ENCODE assay signal across 8 mouse cellular contexts in the genomic region with DNA sequence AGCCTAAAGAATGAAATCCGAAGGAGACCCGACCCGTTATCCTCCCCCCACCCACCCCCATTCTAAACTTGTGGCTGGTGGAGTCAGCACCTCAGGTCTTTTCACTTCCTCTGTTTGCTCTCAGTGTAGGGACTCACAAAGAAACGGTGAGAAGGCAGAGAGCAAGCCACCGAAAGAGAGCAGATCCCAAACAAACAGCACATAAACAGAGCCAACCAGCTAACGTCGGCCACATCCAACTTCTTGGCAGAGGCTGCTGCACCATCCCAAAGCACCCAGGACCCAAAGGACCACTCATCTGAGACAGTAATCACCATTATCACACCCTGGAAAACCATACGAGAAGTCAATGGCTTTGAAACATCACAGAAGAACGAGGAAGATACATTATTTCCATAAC. TPM values are rescaled to one million over a fixed set of nuclear protein-coding genes. Genes with fewer than 3 reads are reported as not detected.
DNase-seq lines count a peak whose midpoint lies in the region; ATAC-seq and TF ChIP-seq lines count a peak whose summit lies in the region.

No protein-coding gene starts in this region.

- TF ChIP-seq POLR2A in MEL (IDR thresholded peaks at IDR 0.05; ENCODE audit: control insufficient read depth in 1 of 2, insufficient read depth in 1 of 2, low read depth in 1 of 2, low read length in 2 of 2, poor library complexity in 1 of 2), result no peak

- H3K27ac ChIP-seq in heart, embryonic 16.5 days (ENCODE audit: low read length), result no peak overlapping the region
- H3K27ac ChIP-seq in MEL (ENCODE audit: control insufficient read depth, low read depth, low read length), result peak overlapping the region; percentile 73
- peak overlapping the region; percentile 99 for H3K27ac ChIP-seq in hindbrain, embryonic 13.5 days
- H3K27ac ChIP-seq in midbrain, embryonic 15.5 days, result peak overlapping the region; percentile 100; the same call in 1 of the 2 replicates

- H3K4me3 ChIP-seq in heart, embryonic 16.5 days (ENCODE audit: low read length), result peak overlapping the region; percentile 85
- peak overlapping the region; percentile 86 to 89 for H3K4me3 ChIP-seq in MEL (ENCODE audit: control insufficient read depth in 1 of 2, insufficient read depth in 1 of 2, low read depth in 2 of 2, low read length in 2 of 2)
- H3K4me3 ChIP-seq in hindbrain, embryonic 13.5 days, result peak overlapping the region; percentile 78
- H3K4me3 ChIP-seq in midbrain, embryonic 15.5 days, result peak overlapping the region; percentile 89

- DNase-seq in heart, postnatal 36 days, result no peak
- peak; percentile 62 for DNase-seq in MEL (ENCODE audit: low read depth, low spot score)
- no peak for DNase-seq in cerebellum, postnatal 36 days
- DNase-seq in cerebellum, postnatal 4 days (ENCODE audit: low spot score in 2 of 2), result no peak

- ATAC-seq in heart, embryonic 16.5 days (replicated peaks; ENCODE audit: extremely low read depth, insufficient read depth, low FRiP score), result no peak
- no peak for ATAC-seq in hindbrain, embryonic 13.5 days (ENCODE audit: low FRiP score)
- ATAC-seq in midbrain, embryonic 15.5 days (replicated peaks), result no peak
- no peak for ATAC-seq in inflammation-experienced regulatory T-cells, adult 6 months

- 29% methylated on average over 9 of the region's 9 CpGs for WGBS in heart, embryonic 16.5 days
- 31% methylated on average over 9 of the region's 9 CpGs for WGBS in hindbrain, embryonic 13.5 days
- 36% methylated on average over 9 of the region's 9 CpGs for WGBS in midbrain, embryonic 15.5 days

- TF ChIP-seq EP300 in MEL (IDR thresholded peaks at IDR 0.05; ENCODE audit: low read depth in 1 of 2, low read length in 2 of 2), result no peak

- 0 out of 2 replicates have a peak, but pooled peaks cover 2% of the 10 kb centered on the region for H3K9me3 ChIP-seq in heart, embryonic 16.5 days (replicated peaks; ENCODE audit: control insufficient read depth, low read length)
- H3K9me3 ChIP-seq in MEL (replicated peaks; ENCODE audit: insufficient read depth, low read length), result no peaks in the 10 kb centered on the region
- no peaks in the 10 kb centered on the region for H3K9me3 ChIP-seq in hindbrain, embryonic 13.5 days
- H3K9me3 ChIP-seq in midbrain, embryonic 15.5 days, result no peaks in the 10 kb centered on the region

- peaks cover 39% of the 10 kb centered on the region for H3K79me2 ChIP-seq in MEL (ENCODE audit: control insufficient read depth, insufficient read depth, low read length, poor library complexity)

- H3K9ac ChIP-seq in heart, embryonic 16.5 days (ENCODE audit: low read length), result peak overlapping the region; percentile 89
- H3K9ac ChIP-seq in MEL (ENCODE audit: control insufficient read depth, low read depth, low read length, poor library complexity, severe bottlenecking), result peak overlapping the region; percentile 97
- H3K9ac ChIP-seq in hindbrain, embryonic 13.5 days, result peak overlapping the region; percentile 89
- peak overlapping the region; percentile 78 for H3K9ac ChIP-seq in midbrain, embryonic 15.5 days

- peaks cover 15% of the 10 kb centered on the region for H3K36me3 ChIP-seq in heart, embryonic 16.5 days (ENCODE audit: control insufficient read depth, insufficient read depth)
- H3K36me3 ChIP-seq in MEL (ENCODE audit: control insufficient read depth in 1 of 2, insufficient read depth in 2 of 2, low read length in 2 of 2), result peaks cover 0 to 4% of the 10 kb centered on the region in 2 experiments; a peak in 1 of 4 replicates
- peaks cover 29% of the 10 kb centered on the region for H3K36me3 ChIP-seq in hindbrain, embryonic 13.5 days
- peaks cover 10% of the 10 kb centered on the region; the same call in 1 of the 2 replicates for H3K36me3 ChIP-seq in midbrain, embryonic 15.5 days (replicated peaks)

- TF ChIP-seq RAD21 in MEL (IDR thresholded peaks at IDR 0.05; ENCODE audit: low read depth, low read length), result no peak

- no peaks in the 10 kb centered on the region for H3K27me3 ChIP-seq in heart, embryonic 16.5 days (ENCODE audit: control insufficient read depth, insufficient read depth, low read length)
- H3K27me3 ChIP-seq in MEL (ENCODE audit: control insufficient read depth in 1 of 2, insufficient read depth in 2 of 2, low read length in 2 of 2), result no peaks in the 10 kb centered on the region
- no peaks in the 10 kb centered on the region for H3K27me3 ChIP-seq in hindbrain, embryonic 13.5 days
- H3K27me3 ChIP-seq in midbrain, embryonic 15.5 days (replicated peaks), result no peaks in the 10 kb centered on the region

- peak overlapping the region; percentile 85 for H3K4me2 ChIP-seq in heart, embryonic 16.5 days (ENCODE audit: low read depth, low read length)
- peak overlapping the region; percentile 79 for H3K4me2 ChIP-seq in hindbrain, embryonic 13.5 days
- H3K4me2 ChIP-seq in midbrain, embryonic 15.5 days, result peak overlapping the region; percentile 63

- intact Hi-C loops in heart, postnatal 36 days (cut with DNase I), result loop anchor here (2.0 to 5.0 kb wide), 2 partner anchors 37 to 96 kb away; no protein-coding TSS in a partner anchor

- no peak for TF ChIP-seq CTCF in MEL (IDR thresholded peaks at IDR 0.05 in 2 of 3, conservative IDR thresholded peaks at IDR 0.05 in 1 of 3; ENCODE audit: control insufficient read depth in 1 of 3, insufficient read depth in 1 of 3, low read depth in 2 of 3, low read length in 3 of 3, poor library complexity in 1 of 3, severe bottlenecking in 1 of 3)

- H3K4me1 ChIP-seq in heart, embryonic 16.5 days (ENCODE audit: control insufficient read depth, insufficient read depth, low read length), result peaks cover 20% of the 10 kb centered on the region
- H3K4me1 ChIP-seq in MEL (ENCODE audit: control insufficient read depth in 1 of 2, insufficient read depth in 2 of 2, low read length in 2 of 2), result peaks cover 0 to 7% of the 10 kb centered on the region in 2 experiments; a peak in 1 of 4 replicates
- peaks cover 38% of the 10 kb centered on the region for H3K4me1 ChIP-seq in hindbrain, embryonic 13.5 days (replicated peaks)
- H3K4me1 ChIP-seq in midbrain, embryonic 15.5 days, result peaks cover 30% of the 10 kb centered on the region

TF ChIP-seq in MEL, 35 proteins besides CTCF, POLR2A, EP300 and RAD21 (continues in another document):
- no peak for TF ChIP-seq MYB (IDR thresholded peaks at IDR 0.05; ENCODE audit: low read depth, low read length)
- no peak for TF ChIP-seq KAT2A (conservative IDR thresholded peaks at IDR 0.05; ENCODE audit: low read depth, low read length)

RNA-seq across cellular contexts. Expression of gene Pip4k2b, which starts 1.1 kb away (rescaled TPM):
- 0.81 and 1.1 TPM in 2 replicates for polyA plus RNA-seq in heart, embryonic 16.5 days (2015; fragmentation: Nextera tagmentation; extraction: Ambion mirVana)
- 10 to 100 TPM; 20.6 to 21.7 TPM for total RNA-seq in heart, postnatal 36 days (2021)
- 34.7 and 40.2 TPM in 2 replicates for total RNA-seq in MEL (2012; rRNA removed)
- 10 to 100 TPM; 43.4 to 57.3 TPM for polyA plus RNA-seq in MEL (2012; ENCODE audit: insufficient read depth in 1 of 2, insufficient read length in 2 of 2, low read depth in 1 of 2, low replicate concordance in 2 of 2, missing spikeins in 1 of 2)
- 4.3 and 4.7 TPM in 2 replicates for polyA plus RNA-seq in hindbrain, embryonic 13.5 days (2015; fragmentation: Nextera tagmentation; extraction: Ambion mirVana)
- polyA plus RNA-seq in midbrain, embryonic 15.5 days (2015; fragmentation: Nextera tagmentation; extraction: Ambion mirVana), result 4.3 and 4.9 TPM in 2 replicates
- 1 to 10 TPM; 2.4 to 2.9 (median 2.6) TPM for polyA plus RNA-seq in inflammation-experienced regulatory T-cells, adult 6 months (2017; shearing (Covaris generic))

RNA-seq across cellular contexts. Expression of gene Cwc25, which starts 22.9 kb away (rescaled TPM):
- 10.7 and 12.5 TPM in 2 replicates for polyA plus RNA-seq in heart, embryonic 16.5 days (2015; fragmentation: Nextera tagmentation; extraction: Ambion mirVana)
- 1 to 10 TPM; 7.5 to 7.9 TPM for total RNA-seq in heart, postnatal 36 days (2021)
- 18.1 and 20.8 TPM in 2 replicates for total RNA-seq in MEL (2012; rRNA removed)
- 10 to 100 TPM in 1 of 2 experiments, not detected in 1; 16.7 TPM for polyA plus RNA-seq in MEL (2012; ENCODE audit: insufficient read depth in 1 of 2, insufficient read length in 2 of 2, low read depth in 1 of 2, low replicate concordance in 2 of 2, missing spikeins in 1 of 2)
- 17.6 and 18.3 TPM in 2 replicates for polyA plus RNA-seq in hindbrain, embryonic 13.5 days (2015; fragmentation: Nextera tagmentation; extraction: Ambion mirVana)
- polyA plus RNA-seq in midbrain, embryonic 15.5 days (2015; fragmentation: Nextera tagmentation; extraction: Ambion mirVana), result 16.2 and 17.6 TPM in 2 replicates
- polyA plus RNA-seq in inflammation-experienced regulatory T-cells, adult 6 months (2017; shearing (Covaris generic)), result 10 to 100 TPM; 23.0 to 28.1 (median 23.0) TPM

RNA-seq across cellular contexts. Expression of gene 1700001P01Rik, which starts 32.3 kb away (rescaled TPM):
- 0.25 and 0.41 TPM in 2 replicates for polyA plus RNA-seq in heart, embryonic 16.5 days (2015; fragmentation: Nextera tagmentation; extraction: Ambion mirVana)
- total RNA-seq in heart, postnatal 36 days (2021), result not detected
- total RNA-seq in MEL (2012; rRNA removed), result 0.69 TPM in 2 replicates
- under 1 TPM in 1 of 2 experiments, not detected in 1; 0.43 TPM for polyA plus RNA-seq in MEL (2012; ENCODE audit: insufficient read depth in 1 of 2, insufficient read length in 2 of 2, low read depth in 1 of 2, low replicate concordance in 2 of 2, missing spikeins in 1 of 2)
- 0.68 and 0.79 TPM in 2 replicates for polyA plus RNA-seq in hindbrain, embryonic 13.5 days (2015; fragmentation: Nextera tagmentation; extraction: Ambion mirVana)
- polyA plus RNA-seq in midbrain, embryonic 15.5 days (2015; fragmentation: Nextera tagmentation; extraction: Ambion mirVana), result 0.50 and 1.1 TPM in 2 replicates
- polyA plus RNA-seq in inflammation-experienced regulatory T-cells, adult 6 months (2017; shearing (Covaris generic)), result under 1 TPM in 1 of 3 experiments, not detected in 2; 0.56 TPM

RNA-seq across cellular contexts. Expression of gene Rpl23, which starts 38.8 kb away (rescaled TPM):
- 299 and 310 TPM in 2 replicates for polyA plus RNA-seq in heart, embryonic 16.5 days (2015; fragmentation: Nextera tagmentation; extraction: Ambion mirVana)
- 100 to 1,000 TPM; 522 TPM for total RNA-seq in heart, postnatal 36 days (2021)
- 1,922 and 2,072 TPM in 2 replicates for total RNA-seq in MEL (2012; rRNA removed)
- polyA plus RNA-seq in MEL (2012; ENCODE audit: insufficient read depth in 1 of 2, insufficient read length in 2 of 2, low read depth in 1 of 2, low replicate concordance in 2 of 2, missing spikeins in 1 of 2), result 100 to 1,000 TPM in 1 of 2 experiments, not detected in 1; 921 TPM
- 369 and 380 TPM in 2 replicates for polyA plus RNA-seq in hindbrain, embryonic 13.5 days (2015; fragmentation: Nextera tagmentation; extraction: Ambion mirVana)
- 259 and 277 TPM in 2 replicates for polyA plus RNA-seq in midbrain, embryonic 15.5 days (2015; fragmentation: Nextera tagmentation; extraction: Ambion mirVana)
- polyA plus RNA-seq in inflammation-experienced regulatory T-cells, adult 6 months (2017; shearing (Covaris generic)), result 1,000 to 10,000 TPM in 2 of 3 experiments, 100 to 1,000 TPM in 1; 686 to 1,148 (median 1,072) TPM

RNA-seq across cellular contexts. Expression of gene Psmb3, which starts 40.2 kb away (rescaled TPM):
- 359 and 395 TPM in 2 replicates for polyA plus RNA-seq in heart, embryonic 16.5 days (2015; fragmentation: Nextera tagmentation; extraction: Ambion mirVana)
- 100 to 1,000 TPM; 141 to 151 TPM for total RNA-seq in heart, postnatal 36 days (2021)
- total RNA-seq in MEL (2012; rRNA removed), result 914 and 1,101 TPM in 2 replicates
- polyA plus RNA-seq in MEL (2012; ENCODE audit: insufficient read depth in 1 of 2, insufficient read length in 2 of 2, low read depth in 1 of 2, low replicate concordance in 2 of 2, missing spikeins in 1 of 2), result 100 to 1,000 TPM in 1 of 2 experiments, not detected in 1; 648 TPM
- 476 and 483 TPM in 2 replicates for polyA plus RNA-seq in hindbrain, embryonic 13.5 days (2015; fragmentation: Nextera tagmentation; extraction: Ambion mirVana)
- 421 and 431 TPM in 2 replicates for polyA plus RNA-seq in midbrain, embryonic 15.5 days (2015; fragmentation: Nextera tagmentation; extraction: Ambion mirVana)
- polyA plus RNA-seq in inflammation-experienced regulatory T-cells, adult 6 months (2017; shearing (Covaris generic)), result 100 to 1,000 TPM; 461 to 576 (median 475) TPM
